Mouse (Mus musculus) intestine, embryonic 14.5 days (tissue): ENCODE measurements around the gene Crtam. TPM values are rescaled to one million over a fixed set of nuclear protein-coding genes. Genes with fewer than 3 reads are reported as not detected.

Source experiments
- ATAC-seq: fragments of 200-750 bp; cut with Nextera tagmentation; replicated peaks from 2 replicates; pipeline ENCODE4 v1.8.0; 2017; ENCODE audit warnings: low read depth, moderate number of reproducible peaks, moderate TSS enrichment, moderate library complexity; ENCODE audit not compliant: low FRiP score, low TSS enrichment
- DNase-seq: peaks from one replicate; pipeline ENCODE4 v3.0.0-alpha.2; 2018; ENCODE audit warnings: low spot score
- H3K27ac ChIP-seq: fragments of 300-500 bp; sonication (generic); 2 replicates; pipeline ENCODE4 v1.5.1; 2014; ENCODE audit warnings: low read depth, mild to moderate bottlenecking, control low read depth
- H3K27me3 ChIP-seq: fragments of 300-500 bp; sonication (generic); replicated peaks from 2 replicates; pipeline ENCODE4 v1.6.1; 2014; ENCODE audit warnings: low read length, control low read depth; ENCODE audit not compliant: control insufficient read depth, insufficient read depth
- H3K36me3 ChIP-seq: fragments of 300-500 bp; sonication (generic); 2 replicates; pipeline ENCODE4 v1.6.1; 2014; ENCODE audit warnings: low read length, control low read depth; ENCODE audit not compliant: control insufficient read depth, insufficient read depth
- H3K4me1 ChIP-seq: fragments of 300-500 bp; sonication (generic); replicated peaks from 2 replicates; pipeline ENCODE4 v1.6.1; 2014; ENCODE audit warnings: low read length, control low read depth, mixed read lengths; ENCODE audit not compliant: control insufficient read depth, insufficient read depth
- H3K4me2 ChIP-seq: fragments of 300-500 bp; sonication (generic); 2 replicates; pipeline ENCODE4 v1.6.1; 2014; ENCODE audit warnings: low read length
- H3K4me3 ChIP-seq: fragments of 300-500 bp; sonication (generic); 2 replicates; pipeline ENCODE4 v1.5.1; 2014; ENCODE audit warnings: low read depth, low read length, control low read depth, mixed read lengths
- H3K9ac ChIP-seq: fragments of 300-500 bp; sonication (generic); 2 replicates; pipeline ENCODE4 v1.6.1; 2014; ENCODE audit warnings: mild to moderate bottlenecking, low read length
- H3K9me3 ChIP-seq: fragments of 300-500 bp; sonication (generic); 2 replicates; pipeline ENCODE4 v1.6.1; 2016; ENCODE audit warnings: low read length, control low read depth; ENCODE audit not compliant: control insufficient read depth
- WGBS: fragments of 180-500 bp; shearing (Covaris S2); extraction: QIAGEN DNeasy Blood & Tissue Kit; methylation state at CpG from one replicate; pipeline ENCODE4 v1.1.7; 2014; 5-methylcytosine and 5-hydroxymethylcytosine counted together
- polyA plus RNA-seq: library from polyadenylated mRNA; unstranded; fragments of >200 nt; fragmentation: Nextera tagmentation; extraction: Ambion mirVana; gene quantifications from 2 replicates; pipeline ENCODE4 v1.2.1, GENCODE M21; 2014

The Crtam gene
- polyA plus RNA-seq, 1 experiment from 2014 or later, result 0.74 TPM

- Histone ChIP-seq H3K4me2 (no peak overlapping the region), H3K36me3 (no peaks in the 10 kb centered on the region), H3K4me3 (no peak overlapping the region), H3K27ac (no peak overlapping the region), H3K9ac (no peak overlapping the region), H3K27me3 (no peaks in the 10 kb centered on the region), H3K9me3 (no peaks in the 10 kb centered on the region), H3K4me1 (no peaks in the 10 kb centered on the region)
- no peak for ATAC-seq
- no peak for DNase-seq
- WGBS, result 79% methylated on average over 3 of the region's 3 CpGs
These were observed 16.1 kb upstream of the Crtam start for GRCm38 (mm10) chr9:41020486-41020885.

- 60% methylated on average over 4 of the region's 4 CpGs for WGBS
- no peak overlapping the region for H3K4me3 ChIP-seq
- DNase-seq (no peak), ATAC-seq (no peak)
- no peak overlapping the region for H3K9ac ChIP-seq
- H3K27me3 ChIP-seq, result no peaks in the 10 kb centered on the region
- no peaks in the 10 kb centered on the region for H3K9me3 ChIP-seq
- no peaks in the 10 kb centered on the region for H3K4me1 ChIP-seq
- no peak overlapping the region for H3K27ac ChIP-seq
- no peaks in the 10 kb centered on the region for H3K36me3 ChIP-seq
- H3K4me2 ChIP-seq, result no peak overlapping the region
These were observed 10.1 kb upstream of the Crtam start for GRCm38 (mm10) chr9:41014512-41014911.

- H3K9ac ChIP-seq, result no peak overlapping the region
- H3K4me3 ChIP-seq, result no peak overlapping the region
- 93% methylated on average over 5 of the region's 5 CpGs for WGBS
- no peaks in the 10 kb centered on the region for H3K4me1 ChIP-seq
- no peaks in the 10 kb centered on the region for H3K9me3 ChIP-seq
- no peaks in the 10 kb centered on the region for H3K36me3 ChIP-seq
- H3K27me3 ChIP-seq, result no peaks in the 10 kb centered on the region
- no peak overlapping the region for H3K27ac ChIP-seq
- ATAC-seq, result no peak
- H3K4me2 ChIP-seq, result no peak overlapping the region
- no peak for DNase-seq
These were observed 8.0 kb upstream of the Crtam start for GRCm38 (mm10) chr9:41012456-41012855.

DNA sequence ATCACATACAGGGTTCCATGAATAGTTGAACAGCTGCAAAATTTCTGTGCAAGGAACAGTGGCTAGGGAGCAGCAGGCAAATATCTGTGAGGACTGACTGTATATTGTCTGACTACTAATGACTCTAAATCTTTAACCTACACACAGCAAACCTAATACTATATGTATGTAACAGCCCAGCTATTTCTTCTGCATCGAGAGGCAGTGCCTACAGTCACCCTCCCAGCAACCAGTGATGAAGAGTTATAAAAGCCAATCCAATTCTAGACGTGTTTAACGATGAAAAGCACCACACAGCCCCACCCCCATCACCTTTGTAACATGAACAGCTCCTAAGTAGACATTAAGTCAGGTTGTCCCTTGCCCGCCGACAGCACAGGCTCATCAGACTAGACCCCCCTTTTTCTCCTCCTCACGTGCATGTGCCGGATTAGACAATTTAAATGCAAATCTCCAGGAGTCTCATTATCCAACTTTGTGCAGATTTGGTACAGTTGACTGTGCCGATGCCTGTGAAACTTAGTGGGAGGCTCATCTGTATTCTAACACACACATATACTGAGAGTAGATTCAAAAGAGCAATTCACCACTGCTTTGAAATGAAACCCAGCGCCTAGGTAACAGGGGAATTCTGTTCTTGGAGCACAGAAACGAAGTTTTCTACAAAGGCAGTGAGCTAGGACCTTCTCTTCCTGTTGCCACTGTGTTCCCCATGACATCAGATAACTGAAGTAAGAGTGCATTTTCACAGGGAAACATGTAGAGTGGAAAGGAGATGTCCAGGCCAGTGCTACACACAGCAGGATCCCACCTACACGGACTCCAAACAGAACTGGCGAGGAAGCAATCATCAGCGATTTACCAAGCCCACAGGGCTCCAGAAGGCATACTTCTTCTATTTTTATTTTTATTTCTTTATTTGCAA lies 7.3 kb upstream of the Crtam start:
- ATAC-seq (no peak), DNase-seq (no peak)
- 78% methylated on average over 13 of the region's 13 CpGs for WGBS
- no peak overlapping the region for H3K4me2 ChIP-seq
- no peaks in the 10 kb centered on the region for H3K36me3 ChIP-seq
- H3K27me3 ChIP-seq, result no peaks in the 10 kb centered on the region
- no peak overlapping the region for H3K9ac ChIP-seq
- H3K27ac ChIP-seq, result no peak overlapping the region
- no peak overlapping the region for H3K4me3 ChIP-seq
- no peaks in the 10 kb centered on the region for H3K9me3 ChIP-seq
- no peaks in the 10 kb centered on the region for H3K4me1 ChIP-seq

GRCm38 (mm10) chr9:41007785-41008184 lies 3.4 kb upstream of the Crtam start:
- no peaks in the 10 kb centered on the region for H3K4me1 ChIP-seq
- H3K27ac ChIP-seq, result no peak overlapping the region
- no peak overlapping the region for H3K9ac ChIP-seq
- H3K9me3 ChIP-seq, result no peaks in the 10 kb centered on the region
- WGBS, result 13% methylated on average over 1 of the region's 1 CpGs
- DNase-seq, result no peak
- H3K4me2 ChIP-seq, result no peak overlapping the region
- no peaks in the 10 kb centered on the region for H3K36me3 ChIP-seq
- no peak overlapping the region for H3K4me3 ChIP-seq
- no peak for ATAC-seq
- no peaks in the 10 kb centered on the region for H3K27me3 ChIP-seq

- Histone ChIP-seq H3K27ac (no peak overlapping the region), H3K27me3 (no peaks in the 10 kb centered on the region), H3K9ac (no peak overlapping the region), H3K4me2 (no peak overlapping the region), H3K9me3 (no peaks in the 10 kb centered on the region), H3K4me1 (no peaks in the 10 kb centered on the region), H3K36me3 (no peaks in the 10 kb centered on the region), H3K4me3 (no peak overlapping the region)
- ATAC-seq (no peak), DNase-seq (no peak)
- WGBS, result 85% methylated on average over 7 of the region's 7 CpGs
These were observed 7.2 kb downstream of the Crtam start for GRCm38 (mm10) chr9:40997116-40997779.

- H3K4me2 ChIP-seq, result no peak overlapping the region
- H3K9me3 ChIP-seq, result no peaks in the 10 kb centered on the region
- DNase-seq (no peak), ATAC-seq (no peak)
- H3K27me3 ChIP-seq, result no peaks in the 10 kb centered on the region
- H3K36me3 ChIP-seq, result no peaks in the 10 kb centered on the region
- H3K4me1 ChIP-seq, result no peaks in the 10 kb centered on the region
- WGBS, result 72% methylated on average over 5 of the region's 5 CpGs
- no peak overlapping the region for H3K9ac ChIP-seq
- H3K27ac ChIP-seq, result no peak overlapping the region
- H3K4me3 ChIP-seq, result no peak overlapping the region
These were observed 10.4 kb downstream of the Crtam start for GRCm38 (mm10) chr9:40994075-40994474.

GRCm38 (mm10) chr9:40991511-40991910 lies 12.9 kb downstream of the Crtam start:
- 89% methylated on average over 6 of the region's 6 CpGs for WGBS
- no peaks in the 10 kb centered on the region for H3K27me3 ChIP-seq

More at GRCm38 (mm10) chr9:40991511-40991910, 12.9 kb downstream of the Crtam start:
- H3K9ac ChIP-seq, result no peak overlapping the region
- H3K4me2 ChIP-seq, result no peak overlapping the region
- H3K36me3 ChIP-seq, result no peaks in the 10 kb centered on the region
- DNase-seq (no peak), ATAC-seq (no peak)
- no peaks in the 10 kb centered on the region for H3K4me1 ChIP-seq
- no peak overlapping the region for H3K27ac ChIP-seq
- H3K9me3 ChIP-seq, result no peaks in the 10 kb centered on the region
- H3K4me3 ChIP-seq, result no peak overlapping the region
